Mouse (Mus musculus) spleen, postnatal 0 days (tissue): ENCODE results near the gene Peg12. TPM values are rescaled to one million over a fixed set of nuclear protein-coding genes. Genes with fewer than 3 reads are reported as not detected.

ENCODE experiments used
- polyA plus RNA-seq: library from polyadenylated mRNA; unstranded; fragments of >200 nt; fragmentation: Nextera tagmentation; extraction: Ambion mirVana; gene quantifications from 2 replicates; pipeline ENCODE4 v1.2.1, GENCODE M21; 2015

Peg12 gene
- polyA plus RNA-seq = 5.7 and 7.1 TPM in 2 replicates

DNA sequence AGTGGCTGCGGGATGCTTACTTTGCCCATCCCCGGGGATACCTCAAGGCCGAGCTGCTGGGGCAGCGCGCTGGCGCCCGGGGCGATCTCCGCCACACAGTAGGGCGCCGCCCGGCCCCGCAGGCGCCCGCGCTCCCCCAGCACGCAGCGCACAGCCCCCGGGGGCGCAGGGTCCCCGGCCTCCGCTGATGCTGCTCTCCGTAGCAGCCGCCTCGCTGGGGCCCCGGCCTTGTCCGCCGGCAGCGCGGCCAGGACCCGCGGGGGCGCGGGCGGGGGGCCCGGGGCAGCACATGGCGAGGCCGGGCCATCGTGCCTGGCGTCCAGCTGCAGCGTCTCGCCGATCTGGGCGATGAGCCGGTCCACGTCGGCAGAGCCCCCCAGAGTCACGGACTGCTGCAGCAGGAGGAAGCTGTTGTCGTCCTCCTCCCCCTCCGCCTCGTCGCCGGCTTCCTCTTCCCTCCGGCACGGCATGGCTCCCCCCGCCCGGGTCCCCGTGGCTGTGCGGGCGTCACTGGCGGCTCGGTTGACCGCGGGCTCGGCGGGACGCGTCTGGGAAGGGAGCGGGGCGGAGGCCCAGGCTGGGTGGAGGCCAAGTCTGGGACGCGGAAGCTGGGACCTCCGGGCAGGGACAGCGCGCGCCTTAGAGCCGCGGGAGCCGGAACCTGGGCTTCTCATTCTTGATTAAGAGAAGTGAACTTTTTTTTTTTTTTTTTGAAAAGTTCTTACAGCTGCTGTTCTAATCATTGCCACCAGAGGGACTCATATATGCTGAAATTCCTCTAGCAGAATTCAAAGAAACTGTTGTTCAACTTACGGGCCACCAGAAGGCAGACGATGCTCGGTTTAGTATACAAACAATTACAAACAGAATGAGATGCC is at the start of gene Peg12:
TSS of gene Peg12 (minus strand) at position 633 of the 878 bp plus-strand sequence.

DNA sequence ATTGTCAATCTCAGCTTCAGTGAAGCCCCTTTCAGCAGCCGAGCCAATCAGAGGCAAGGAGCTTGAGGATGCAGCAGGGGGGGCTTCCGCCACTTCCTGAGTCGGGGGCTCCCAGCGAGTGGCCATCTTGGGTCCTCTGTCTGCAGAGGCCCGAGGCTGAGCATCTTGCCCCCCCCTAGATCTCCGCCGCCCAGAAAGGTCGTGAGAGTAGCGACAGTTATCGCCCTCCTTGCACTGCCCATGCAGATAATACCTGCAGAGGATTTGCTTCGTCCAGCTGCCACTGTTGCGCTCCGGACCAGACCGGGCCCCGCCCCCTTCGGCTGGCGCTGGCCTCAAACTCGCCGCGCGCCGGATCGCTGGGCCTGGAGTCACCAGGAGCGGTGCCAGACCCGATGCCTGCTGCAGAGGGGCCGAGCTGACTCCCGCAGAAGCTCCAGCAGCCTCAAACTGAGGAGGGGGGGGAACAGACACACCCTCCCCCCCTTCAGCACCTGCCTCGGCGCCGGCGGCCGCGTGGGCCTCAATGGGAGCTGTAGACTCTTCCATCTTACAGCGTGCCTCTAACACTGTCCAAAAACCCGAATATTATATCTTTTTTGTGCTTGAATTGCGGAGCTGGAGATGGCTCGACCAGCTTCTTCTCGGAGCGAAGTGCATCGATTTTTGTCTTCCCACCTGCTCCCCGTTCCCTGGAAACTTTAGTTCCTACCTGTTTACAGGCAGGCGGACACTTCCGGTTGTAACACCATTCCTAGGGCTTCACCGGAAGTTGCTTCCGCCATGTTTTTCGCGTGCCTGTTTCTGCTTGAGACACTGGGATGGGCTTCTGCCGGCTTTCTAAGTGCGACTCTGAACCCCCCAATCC is 44.6 kb downstream of the Peg12 start, which contains the start of gene Mkrn3:
TSS of gene Mkrn3 (minus strand) at position 647 of the 868 bp plus-strand sequence.

Other genes starting within 250 kb of the Peg12 start
- 12.7 and 16.7 TPM in 2 replicates for gene Ndn, start 117.9 kb downstream of the Peg12 start, polyA plus RNA-seq
- 0.04 and 0.08 TPM in 2 replicates for gene Magel2, start 87.5 kb downstream of the Peg12 start, polyA plus RNA-seq
- gene Mkrn3, start 44.4 kb downstream of the Peg12 start, polyA plus RNA-seq = 0.66 and 0.98 TPM in 2 replicates